Mouse (Mus musculus) left cerebral cortex, postnatal 4 days (tissue): ENCODE results near the gene Sft2d1. TPM values are rescaled to one million over a fixed set of nuclear protein-coding genes. Genes with fewer than 3 reads are reported as not detected.

Experiments used
- DNase-seq: peaks from one replicate; pipeline ENCODE4 v3.0.0-alpha.2; 2022
- intact Hi-C: fragments of 180-260 bp; cut with DNase I; formaldehyde crosslinking; loops from one replicate; pipeline ENCODE4 v1.15.1; 2025
- total RNA-seq, 2 experiments: library from RNA; stranded (reverse); gene quantifications; 2 replicates each; pipeline ENCODE4 v1.2.3; 2021

Sft2d1 gene
- total RNA-seq, 2 experiments from 2014 or later: 80.4 to 81.6 TPM

GRCm38 (mm10) chr17:8355692-8356091, 44.8 kb downstream of the Sft2d1 start, which contains the start of gene T2:
Gene T2 (plus strand): TSS chr17:8355992.
- no peak for DNase-seq
- intact Hi-C loops: no loop called here

GRCm38 (mm10) chr17:8357498-8357897, 46.6 kb downstream of the Sft2d1 start:
- no peak for DNase-seq
- intact Hi-C loops: no loop called here

- intact Hi-C loops: no loop called here
- DNase-seq: no peak
Measured at GRCm38 (mm10) chr17:8360876-8361275, 50.0 kb downstream of the Sft2d1 start.

GRCm38 (mm10) chr17:8361281-8362103, 50.6 kb downstream of the Sft2d1 start:
- intact Hi-C loops: no loop called here
- no peak for DNase-seq

GRCm38 (mm10) chr17:8367514-8368480, 56.9 kb downstream of the Sft2d1 start:
- intact Hi-C loops: no loop called here
- DNase-seq: peak; percentile 82

DNA sequence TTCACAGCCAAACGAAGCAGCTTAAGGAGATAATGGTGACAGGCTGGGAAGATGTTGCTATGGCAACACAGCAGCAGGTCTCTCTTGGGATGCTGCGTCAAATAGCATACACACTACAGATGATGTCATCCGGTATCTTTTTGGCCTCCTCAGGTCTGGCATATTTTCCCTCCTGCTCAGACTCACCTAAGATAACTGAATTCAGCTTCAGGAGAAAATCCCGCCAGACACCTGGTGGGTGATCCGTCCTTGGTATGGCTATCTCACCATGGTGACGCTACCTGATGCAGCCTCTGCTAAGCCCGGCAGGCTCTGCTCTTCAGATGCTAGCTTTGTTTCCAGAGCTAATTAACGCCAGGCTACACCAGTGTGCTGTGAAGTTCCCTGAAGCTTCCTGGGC, 57.7 kb downstream of the Sft2d1 start:
- intact Hi-C loops: no loop called here
- DNase-seq: peak; percentile 79

- no peak for DNase-seq
- intact Hi-C loops: no loop called here
Measured at GRCm38 (mm10) chr17:8369171-8369570, 58.3 kb downstream of the Sft2d1 start.

DNA sequence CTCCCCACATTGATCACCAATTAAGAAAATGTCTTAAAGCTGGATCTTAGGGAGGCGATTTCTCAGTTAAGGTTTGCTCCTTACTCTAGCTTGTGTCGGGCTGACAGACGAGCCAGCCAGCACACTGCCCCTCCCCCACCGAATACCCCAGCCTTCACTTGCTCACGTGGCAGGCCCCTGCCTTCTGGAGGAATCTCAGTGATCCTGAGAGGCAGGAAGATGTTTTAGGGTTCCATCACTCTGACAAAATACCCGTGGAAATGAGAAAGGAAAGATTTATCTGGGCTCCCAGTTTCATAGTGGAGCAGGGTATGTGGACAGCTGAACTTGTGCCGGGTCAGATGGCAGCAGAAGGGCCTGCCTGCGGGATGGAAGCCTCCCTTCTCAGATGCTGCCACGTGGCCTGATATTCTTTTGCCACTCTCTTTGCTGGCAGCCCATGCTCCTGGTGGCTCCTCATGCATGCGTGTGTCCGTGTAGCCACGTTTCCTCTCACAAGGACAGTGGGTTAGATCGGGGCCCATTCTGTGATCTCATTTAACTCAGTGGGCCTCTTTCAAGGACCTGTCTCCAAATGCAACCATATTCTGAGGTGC, 59.8 kb downstream of the Sft2d1 start:
- peak; percentile 66 for DNase-seq
- intact Hi-C loops: loop anchor here (10.0 kb wide), 1 partner anchor 86 kb away; the partner anchor contains the start of gene Mpc1

DNA sequence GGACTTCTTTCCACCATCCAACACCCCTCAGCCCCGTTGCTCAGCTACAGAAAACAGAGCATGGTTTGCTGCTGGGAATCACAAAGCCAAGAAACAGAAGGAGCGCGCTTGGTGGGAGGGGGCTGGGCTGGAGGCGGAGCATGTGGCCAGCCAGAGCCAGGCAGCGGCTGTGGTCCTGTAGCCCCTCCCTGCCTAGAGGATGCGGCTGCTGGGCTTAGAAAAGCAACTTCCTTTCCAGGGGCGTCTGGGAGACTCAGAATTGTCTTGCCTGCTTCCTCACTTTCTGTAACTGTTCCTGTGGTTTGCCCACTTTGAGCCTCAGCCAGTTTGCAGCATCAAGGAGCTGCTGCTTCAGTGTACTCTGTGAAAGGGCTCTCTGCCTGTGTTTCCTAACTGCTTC, 60.9 kb downstream of the Sft2d1 start:
- intact Hi-C loops: loop anchor here (10.0 kb wide), 1 partner anchor 87 kb away; the partner anchor contains the start of gene Mpc1

GRCm38 (mm10) chr17:8372286-8373046, 61.6 kb downstream of the Sft2d1 start:
- peak; percentile 88 for DNase-seq
- intact Hi-C loops: loop anchor here (10.0 kb wide), 1 partner anchor 88 kb away; the partner anchor contains the start of gene Mpc1

More for the DNA sequence above, 60.9 kb downstream of the Sft2d1 start:
- peak; percentile 96 for DNase-seq

Other genes with a start within 250 kb of the Sft2d1 start
- not detected for gene Gm49673, start 163.3 kb upstream of the Sft2d1 start, total RNA-seq
- 1 to 10 TPM; 4.7 to 5.2 TPM for gene Rnaset2a, start 163.0 kb upstream of the Sft2d1 start, total RNA-seq
- 10 to 100 TPM; 18.5 to 22.6 TPM for gene Fgfr1op, start 145.6 kb upstream of the Sft2d1 start, total RNA-seq
- gene Ccr6, start 75.1 kb upstream of the Sft2d1 start, total RNA-seq: not detected
- gene Mpc1, start 28.2 kb upstream of the Sft2d1 start, total RNA-seq: 100 to 1,000 TPM; 159 to 160 TPM
- gene Prr18, start 26.4 kb downstream of the Sft2d1 start, total RNA-seq: 10 to 100 TPM; 23.2 to 24.6 TPM
- gene T2, start 44.9 kb downstream of the Sft2d1 start, total RNA-seq: under 1 TPM; 0.32 to 0.70 TPM
- under 1 TPM; 0.18 to 0.79 TPM for gene T, start 123.3 kb downstream of the Sft2d1 start, total RNA-seq
- 100 to 1,000 TPM in 1 of 2 experiments, 10 to 100 TPM in 1; 84.9 to 106 TPM for gene Pde10a, start 214.3 kb downstream of the Sft2d1 start, total RNA-seq